Mouse (Mus musculus) limb, embryonic 11.5 days (tissue): ENCODE measurements around the gene Vmn1r94. TPM values are rescaled to one million over a fixed set of nuclear protein-coding genes. Genes with fewer than 3 reads are reported as not detected.
"Not testable (repeated sequence)": the region's sequence is repeated elsewhere in the genome, so short reads cannot be mapped to it uniquely, and the experiment has no call there.

Experiments
- ATAC-seq: fragments of 200-750 bp; cut with Nextera tagmentation; 2 replicates; pipeline ENCODE4 v1.8.0; 2017; ENCODE audit warnings: low read depth; ENCODE audit not compliant: insufficient number of reproducible peaks, low FRiP score, low TSS enrichment
- DNase-seq: peaks from one replicate; pipeline ENCODE4 v3.0.0-alpha.2; 2015; ENCODE audit warnings: low spot score
- H3K27ac ChIP-seq: fragments of 300-500 bp; sonication (generic); replicated peaks from 2 replicates; pipeline ENCODE4 v1.5.1; 2014; ENCODE audit warnings: low read depth, mild to moderate bottlenecking, low read length
- H3K27me3 ChIP-seq: fragments of 300-500 bp; sonication (generic); 2 replicates; pipeline ENCODE4 v1.6.1; 2014; ENCODE audit warnings: mild to moderate bottlenecking, low read length, mixed read lengths; ENCODE audit not compliant: control insufficient read depth, insufficient read depth
- H3K36me3 ChIP-seq: fragments of 300-500 bp; sonication (generic); 2 replicates; pipeline ENCODE4 v1.6.1; 2014; ENCODE audit warnings: mild to moderate bottlenecking, low read length, moderate library complexity, mixed read lengths; ENCODE audit not compliant: control insufficient read depth, insufficient read depth
- H3K4me1 ChIP-seq: fragments of 300-500 bp; sonication (generic); 2 replicates; pipeline ENCODE4 v1.6.1; 2014; ENCODE audit warnings: low read length, mixed read lengths; ENCODE audit not compliant: control insufficient read depth, insufficient read depth
- H3K4me2 ChIP-seq: fragments of 300-500 bp; sonication (generic); 2 replicates; pipeline ENCODE4 v1.6.1; 2014; ENCODE audit warnings: low read depth, mild to moderate bottlenecking, moderate library complexity; ENCODE audit not compliant: severe bottlenecking
- H3K4me3 ChIP-seq: fragments of 300-500 bp; sonication (generic); 2 replicates; pipeline ENCODE4 v1.5.1; 2014; ENCODE audit warnings: low read depth, low read length
- H3K9ac ChIP-seq: fragments of 300-500 bp; sonication (generic); 2 replicates; pipeline ENCODE4 v1.6.1; 2014; ENCODE audit warnings: mild to moderate bottlenecking, low read length
- H3K9me3 ChIP-seq: fragments of 300-500 bp; sonication (generic); 2 replicates; pipeline ENCODE4 v1.6.1; 2016; ENCODE audit warnings: low read length; ENCODE audit not compliant: control insufficient read depth
- WGBS: fragments of 180-500 bp; shearing (Covaris S2); extraction: QIAGEN DNeasy Blood & Tissue Kit; methylation state at CpG from one replicate; pipeline ENCODE4 v1.1.7; 2014; 5-methylcytosine and 5-hydroxymethylcytosine counted together
- polyA plus RNA-seq: library from polyadenylated mRNA; unstranded; fragments of >200 nt; fragmentation: Nextera tagmentation; extraction: Ambion mirVana; gene quantifications from 2 replicates; pipeline ENCODE4 v1.2.1, GENCODE M21; 2014

The Vmn1r94 gene
- not detected in 2 replicates for polyA plus RNA-seq

DNA sequence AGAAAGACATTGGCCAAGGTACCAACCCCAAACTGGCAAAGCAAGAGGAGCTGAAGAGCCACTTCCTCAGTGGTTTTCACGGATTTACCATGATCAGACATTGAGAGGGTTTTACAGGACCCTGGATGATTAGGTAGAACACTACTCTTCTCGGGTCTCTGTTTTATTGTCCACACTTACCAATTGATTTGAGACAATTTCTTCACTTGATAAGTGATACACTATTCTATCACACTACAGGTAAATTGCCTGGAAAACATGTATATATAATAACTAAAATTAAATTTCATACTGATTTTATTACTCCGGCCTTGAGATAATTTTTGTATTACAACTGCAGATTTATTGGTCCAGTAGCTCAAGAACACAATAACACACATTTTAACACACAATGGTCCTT, at the start of gene Vmn1r94:
Gene Vmn1r94 (minus strand): TSS at position 101 of the 400 bp plus-strand sequence.
- H3K4me3 ChIP-seq, H3K4me1 ChIP-seq, H3K4me2 ChIP-seq, H3K27ac ChIP-seq, H3K9ac ChIP-seq, DNase-seq, ATAC-seq, H3K27me3 ChIP-seq, H3K36me3 ChIP-seq, H3K9me3 ChIP-seq: not testable (repeated sequence)
- WGBS = no CpG with 5 or more reads among the region's 3 CpGs

DNA sequence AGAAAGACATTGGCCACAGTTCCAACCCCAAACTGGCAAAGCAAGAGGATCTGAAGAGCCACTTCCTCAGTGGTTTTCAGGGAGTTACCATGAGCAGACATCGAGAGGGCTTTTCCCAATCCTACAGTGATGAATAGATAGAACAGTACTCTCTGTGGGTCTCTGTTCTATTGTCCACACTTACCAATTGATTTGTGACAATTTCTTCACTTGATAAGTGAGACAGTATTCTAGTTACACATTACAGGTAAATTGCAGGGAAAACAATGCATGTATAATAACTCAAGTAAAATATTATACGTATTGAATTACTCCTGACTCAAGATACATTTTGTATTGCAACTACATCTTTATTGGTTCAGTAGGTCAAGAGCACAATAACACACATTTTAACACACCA, 37.3 kb upstream of the Vmn1r94 start, which contains the start of gene Gm6164:
Gene Gm6164 (minus strand): TSS at position 101 of the 400 bp plus-strand sequence.
- H3K9me3 ChIP-seq = not testable (repeated sequence)
- WGBS = no CpG with 5 or more reads among the region's 2 CpGs

DNA sequence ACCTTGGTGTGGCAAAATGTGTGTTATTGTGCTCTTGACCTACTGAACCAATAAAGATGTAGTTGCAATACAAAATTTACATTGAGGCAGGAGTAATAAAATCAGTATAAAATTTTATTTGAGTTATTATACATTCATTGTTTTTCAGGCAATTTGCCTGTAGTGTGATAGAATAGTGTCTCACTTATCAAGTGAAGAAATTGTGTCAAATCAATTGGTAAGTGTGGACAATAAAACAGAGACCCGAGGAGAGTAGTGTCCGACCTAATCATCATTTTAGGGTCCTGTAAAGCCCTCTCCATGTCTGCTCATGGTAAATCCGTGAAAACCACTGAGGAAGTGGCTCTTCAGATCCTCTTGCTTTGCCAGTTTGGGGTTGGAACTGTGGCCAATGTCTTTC, 25.2 kb upstream of the Vmn1r94 start, which contains the start of gene Vmn1r95:
Gene Vmn1r95 (plus strand): TSS at position 301 of the 400 bp plus-strand sequence.
- not testable (repeated sequence) for H3K27ac ChIP-seq, H3K36me3 ChIP-seq, H3K9ac ChIP-seq, ATAC-seq, H3K4me2 ChIP-seq, DNase-seq, H3K4me3 ChIP-seq, H3K27me3 ChIP-seq, H3K9me3 ChIP-seq, H3K4me1 ChIP-seq
- no CpG with 5 or more reads among the region's 3 CpGs for WGBS

More for the DNA sequence above, 37.3 kb upstream of the Vmn1r94 start, which contains the start of gene Gm6164:
- not testable (repeated sequence) for H3K27ac ChIP-seq, DNase-seq, H3K4me1 ChIP-seq, H3K9ac ChIP-seq, H3K4me3 ChIP-seq, H3K27me3 ChIP-seq, H3K36me3 ChIP-seq, H3K4me2 ChIP-seq, ATAC-seq

DNA sequence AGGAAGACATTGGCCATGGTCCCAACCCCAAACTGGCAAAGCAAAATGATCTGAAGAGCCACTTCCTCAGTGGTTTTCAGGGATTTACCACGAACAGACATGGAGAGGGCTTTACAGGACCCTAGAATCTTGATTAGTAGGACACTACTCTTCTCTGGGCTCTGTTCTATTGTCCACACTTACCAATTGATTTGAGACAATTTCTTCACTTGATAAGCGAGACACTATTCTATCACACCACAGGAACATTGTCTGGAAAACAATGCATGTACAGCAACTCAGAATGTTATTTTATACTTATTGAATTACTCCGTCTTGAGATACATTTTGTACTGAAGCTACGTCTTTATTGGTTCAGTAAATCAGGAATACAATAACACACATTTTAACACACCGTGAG, 29.2 kb downstream of the Vmn1r94 start, which contains the start of gene Vmn1r93:
Gene Vmn1r93 (minus strand): TSS at position 101 of the 400 bp plus-strand sequence.
- not testable (repeated sequence) for H3K4me3 ChIP-seq, H3K4me2 ChIP-seq, H3K4me1 ChIP-seq, ATAC-seq, DNase-seq, H3K27me3 ChIP-seq, H3K36me3 ChIP-seq, H3K27ac ChIP-seq, H3K9ac ChIP-seq, H3K9me3 ChIP-seq
- whole genome bisulfite sequencing = no CpG with 5 or more reads among the region's 5 CpGs

DNA sequence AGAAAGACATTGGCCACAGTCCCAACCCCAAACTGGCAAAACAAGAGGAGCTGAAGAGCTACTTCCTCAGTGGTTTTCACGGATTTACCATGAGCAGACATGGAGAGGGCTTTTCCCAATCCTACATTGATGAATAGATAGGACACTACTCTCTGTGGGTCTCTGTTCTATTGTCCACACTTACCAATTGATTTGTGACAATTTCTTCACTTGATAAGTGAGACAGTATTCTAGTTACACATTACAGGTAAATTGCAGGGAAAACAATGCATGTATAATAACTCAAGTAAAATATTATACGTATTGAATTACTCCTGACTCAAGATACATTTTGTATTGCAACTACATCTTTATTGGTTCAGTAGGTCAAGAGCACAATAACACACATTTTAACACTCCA, 45.7 kb downstream of the Vmn1r94 start, which contains the start of gene Gm16442:
Gene Gm16442 (minus strand): TSS at position 101 of the 400 bp plus-strand sequence.
- H3K9ac ChIP-seq, DNase-seq, ATAC-seq, H3K4me1 ChIP-seq, H3K4me3 ChIP-seq, H3K27me3 ChIP-seq, H3K27ac ChIP-seq, H3K4me2 ChIP-seq, H3K9me3 ChIP-seq, H3K36me3 ChIP-seq: not testable (repeated sequence)
- no CpG with 5 or more reads among the region's 2 CpGs for WGBS

Other genes starting within 250 kb of the Vmn1r94 start
- 3.9 and 4.7 TPM in 2 replicates for gene Pvr, start 247.2 kb downstream of the Vmn1r94 start, polyA plus RNA-seq
- gene Igsf23, start 217.6 kb downstream of the Vmn1r94 start, polyA plus RNA-seq = 0.14 and 0.48 TPM in 2 replicates
- not detected in 2 replicates for gene Ceacam20, start 203.0 kb downstream of the Vmn1r94 start, polyA plus RNA-seq
- gene Nlrp9b, start 176.9 kb downstream of the Vmn1r94 start, polyA plus RNA-seq = 0.08 TPM in 1 of 2 replicates, not detected in the other
- not detected in 2 replicates for gene Vmn1r91, start 68.7 kb downstream of the Vmn1r94 start, polyA plus RNA-seq
- gene Gm16442, start 45.8 kb downstream of the Vmn1r94 start, polyA plus RNA-seq = not detected in 2 replicates
- not detected in 2 replicates for gene Vmn1r93, start 29.3 kb downstream of the Vmn1r94 start, polyA plus RNA-seq
- gene Vmn1r95, start 25.3 kb upstream of the Vmn1r94 start, polyA plus RNA-seq = not detected in 2 replicates
- gene Gm6164, start 37.2 kb upstream of the Vmn1r94 start, polyA plus RNA-seq = not detected in 2 replicates
- not detected in 2 replicates for gene Gm4498, start 65.5 kb upstream of the Vmn1r94 start, polyA plus RNA-seq
- gene Gm5890, start 94.5 kb upstream of the Vmn1r94 start, polyA plus RNA-seq = not detected in 2 replicates
- gene Gm4133, start 165.7 kb upstream of the Vmn1r94 start, polyA plus RNA-seq = not detected in 2 replicates
- gene Gm5728, start 207.0 kb upstream of the Vmn1r94 start, polyA plus RNA-seq = not detected in 2 replicates
- not detected in 2 replicates for gene Vmn1r100, start 249.6 kb upstream of the Vmn1r94 start, polyA plus RNA-seq